Mouse (Mus musculus): ENCODE results near the gene Stx8. TPM values are rescaled to one million over a fixed set of nuclear protein-coding genes. Genes with fewer than 3 reads are reported as not detected.

The Stx8 gene
- total RNA-seq (2015) (35.7 and 47.8 TPM in 2 replicates), total RNA-seq (2017) (21.7 and 39.9 TPM in 2 replicates)

GRCm38 (mm10) chr11:67965905-67966878, at the start of gene Stx8:
Stx8 (plus strand) TSS chr11:67966193.
- ATAC-seq (replicated peaks; ENCODE audit: poor library complexity), result peak; percentile 97

- no peak for ATAC-seq (replicated peaks; ENCODE audit: poor library complexity)
Observed at GRCm38 (mm10) chr11:67917126-67917525, 48.9 kb upstream of the Stx8 start.

- no peak for ATAC-seq (replicated peaks; ENCODE audit: poor library complexity)
Observed at GRCm38 (mm10) chr11:67919593-67919992, 46.4 kb upstream of the Stx8 start.

GRCm38 (mm10) chr11:67920226-67920960, 45.6 kb upstream of the Stx8 start:
- ATAC-seq (replicated peaks; ENCODE audit: poor library complexity), result no peak

- ATAC-seq (replicated peaks; ENCODE audit: poor library complexity), result peak; percentile 33
Observed at GRCm38 (mm10) chr11:67921091-67921826, 44.7 kb upstream of the Stx8 start.

- ATAC-seq (replicated peaks; ENCODE audit: poor library complexity), result no peak; the same call in 1 of the 2 replicates
Observed at GRCm38 (mm10) chr11:67921827-67922754, 43.9 kb upstream of the Stx8 start, which contains the start of gene Usp43. Usp43 (minus strand) TSS chr11:67922153.

GRCm38 (mm10) chr11:67922755-67923125, 43.3 kb upstream of the Stx8 start:
- ATAC-seq (replicated peaks; ENCODE audit: poor library complexity), result peak; percentile 91

GRCm38 (mm10) chr11:67923720-67924119, 42.3 kb upstream of the Stx8 start:
- no peak for ATAC-seq (replicated peaks; ENCODE audit: poor library complexity)

GRCm38 (mm10) chr11:67925000-67925399, 41.0 kb upstream of the Stx8 start:
- ATAC-seq (replicated peaks; ENCODE audit: poor library complexity), result no peak

- no peak for ATAC-seq (replicated peaks; ENCODE audit: poor library complexity)
Observed at GRCm38 (mm10) chr11:67926348-67927055, 39.5 kb upstream of the Stx8 start.

GRCm38 (mm10) chr11:67932156-67932555, 33.8 kb upstream of the Stx8 start:
- ATAC-seq (replicated peaks; ENCODE audit: poor library complexity), result no peak

- ATAC-seq (replicated peaks; ENCODE audit: poor library complexity), result no peak
Observed at GRCm38 (mm10) chr11:67948229-67948628, 17.8 kb upstream of the Stx8 start.

- no peak for ATAC-seq (replicated peaks; ENCODE audit: poor library complexity)
Observed at GRCm38 (mm10) chr11:67949475-67949874, 16.5 kb upstream of the Stx8 start.

- ATAC-seq (replicated peaks; ENCODE audit: poor library complexity), result no peak
Observed at GRCm38 (mm10) chr11:67953604-67954003, 12.4 kb upstream of the Stx8 start.

GRCm38 (mm10) chr11:67954413-67954812, 11.6 kb upstream of the Stx8 start:
- no peak for ATAC-seq (replicated peaks; ENCODE audit: poor library complexity)

- ATAC-seq (replicated peaks; ENCODE audit: poor library complexity), result no peak
Observed at GRCm38 (mm10) chr11:67964110-67964509, 1.9 kb upstream of the Stx8 start.

- ATAC-seq (replicated peaks; ENCODE audit: poor library complexity), result peak; percentile 76
Observed at GRCm38 (mm10) chr11:67965242-67965883, 630 bp upstream of the Stx8 start, which contains the start of gene Cfap52. Cfap52 (minus strand) TSS chr11:67965651.

- no peak for ATAC-seq (replicated peaks; ENCODE audit: poor library complexity)
Observed at GRCm38 (mm10) chr11:67967831-67968230, 1.8 kb downstream of the Stx8 start.

GRCm38 (mm10) chr11:67972606-67973005, 6.6 kb downstream of the Stx8 start:
- no peak for ATAC-seq (replicated peaks; ENCODE audit: poor library complexity)

All from megakaryocyte progenitor cell, adult 5-6 weeks (primary cell).